Mouse (Mus musculus) heart, adult 2 months (tissue): ENCODE data around the gene Sec62.
A peak's percentile ranks its signal among the peaks of the same experiment; 100 is the strongest.

Experiments used
- CTCF ChIP-seq: fragments of 200-600 bp; IDR thresholded peaks from 2 replicates; pipeline ENCODE4 v1.8.1; 2022; ENCODE audit warnings: antibody characterized with exemption, mild to moderate bottlenecking, moderate library complexity
- POLR2A ChIP-seq: fragments of 200-500 bp; IDR thresholded peaks from 2 replicates; pipeline ENCODE4 v1.6.1; 2011; ENCODE audit warnings: mild to moderate bottlenecking, low read depth, low read length, control low read depth; ENCODE audit not compliant: insufficient read depth

DNA sequence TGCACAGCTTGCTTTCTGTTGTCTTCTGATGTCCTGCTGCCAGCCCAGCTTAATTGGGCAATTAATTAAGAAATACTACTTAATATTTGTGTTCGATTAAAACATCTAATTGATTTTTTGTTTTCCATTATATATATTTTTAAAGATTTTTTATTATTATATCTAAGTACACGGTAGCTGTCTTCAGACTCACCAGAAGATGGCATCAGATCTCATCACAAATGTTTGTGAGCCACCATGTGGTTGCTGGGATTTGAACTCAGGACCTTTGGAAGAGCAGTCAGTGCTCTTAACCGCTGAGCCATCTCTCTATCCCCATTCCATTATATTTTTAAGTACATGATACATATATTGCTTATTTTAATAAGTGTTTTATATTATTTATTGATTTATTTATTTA lies 40.6 kb downstream of the Sec62 start:
- TF ChIP-seq CTCF (peak; percentile 45), POLR2A (no peak)
